ENCODE assay signal across 8 mouse cellular contexts in the genomic region with DNA sequence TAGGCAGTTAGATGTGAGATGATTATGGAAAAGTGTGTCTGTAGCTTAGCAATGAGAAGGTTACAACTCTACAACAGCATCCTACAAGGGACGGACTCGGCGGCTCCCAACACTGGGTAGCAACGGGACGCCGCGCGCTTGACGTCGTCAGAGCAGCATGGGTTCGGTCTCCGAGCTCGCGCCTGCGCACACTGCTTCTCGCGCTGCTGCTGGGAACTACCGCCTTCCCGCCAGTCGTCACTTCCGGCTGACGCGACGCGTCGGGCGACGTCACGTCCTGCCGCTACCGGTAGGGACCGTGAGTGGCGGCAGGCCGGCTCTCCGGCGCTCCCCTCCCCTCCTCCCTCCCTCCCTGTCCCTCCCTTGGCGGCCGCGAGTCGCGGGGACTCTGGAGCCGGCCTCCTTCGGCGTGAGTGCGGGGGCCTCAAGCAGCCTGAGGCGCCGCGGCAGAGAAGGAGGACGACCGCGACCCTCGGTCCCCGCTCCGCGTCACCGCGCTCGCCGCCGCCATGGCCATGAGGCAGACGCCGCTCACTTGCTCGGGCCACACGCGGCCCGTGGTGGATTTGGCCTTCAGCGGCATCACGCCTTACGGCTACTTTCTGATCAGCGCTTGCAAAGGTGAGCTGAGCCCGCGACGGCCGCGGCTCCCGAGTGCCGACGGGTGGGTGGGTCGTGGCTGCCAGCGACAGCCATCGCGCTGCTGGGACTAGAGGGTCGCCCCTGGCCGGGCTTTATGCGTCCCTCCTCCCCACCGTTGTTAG. TPM values are rescaled to one million over a fixed set of nuclear protein-coding genes. Genes with fewer than 3 reads are reported as not detected.
DNase-seq lines count a peak whose midpoint lies in the region; ATAC-seq and TF ChIP-seq lines count a peak whose summit lies in the region.

Gene Strap (plus strand): TSS at position 233 of the 764 bp plus-strand sequence.

- peaks cover 17% of the 10 kb centered on the region for H3K4me1 ChIP-seq in forebrain, embryonic 10.5 days
- peaks cover 14% of the 10 kb centered on the region for H3K4me1 ChIP-seq in heart, embryonic 15.5 days (replicated peaks)
- H3K4me1 ChIP-seq in liver, embryonic 14.5 days (replicated peaks; ENCODE audit: control insufficient read depth in 2 of 2, insufficient read depth in 2 of 2, low read length in 1 of 2) = peaks cover 14 to 16% of the 10 kb centered on the region in 2 experiments
- peaks cover 8% of the 10 kb centered on the region for H3K4me1 ChIP-seq in neural tube, embryonic 11.5 days (ENCODE audit: control insufficient read depth, insufficient read depth, low read length)
- peaks cover 6% of the 10 kb centered on the region; the same call in 1 of the 2 replicates for H3K4me1 ChIP-seq in stomach, postnatal 0 days (replicated peaks; ENCODE audit: control insufficient read depth, insufficient read depth)

- TF ChIP-seq CTCF in liver, embryonic 14.5 days (IDR thresholded peaks at IDR 0.05; ENCODE audit: low read depth) = peak; percentile 15; the same call in 1 of the 2 replicates
- TF ChIP-seq CTCF in stomach, postnatal 0 days (IDR thresholded peaks at IDR 0.05; ENCODE audit: low read depth) = no peak

- peaks cover 14% of the 10 kb centered on the region for H3K27me3 ChIP-seq in forebrain, embryonic 10.5 days (ENCODE audit: poor library complexity, severe bottlenecking)
- peaks cover 7% of the 10 kb centered on the region for H3K27me3 ChIP-seq in heart, embryonic 15.5 days
- no peaks in the 10 kb centered on the region for H3K27me3 ChIP-seq in liver, embryonic 14.5 days (ENCODE audit: control insufficient read depth, insufficient read depth, low read length)
- no peaks in the 10 kb centered on the region for H3K27me3 ChIP-seq in neural tube, embryonic 11.5 days (ENCODE audit: control insufficient read depth, insufficient read depth, low read length)
- no peaks in the 10 kb centered on the region for H3K27me3 ChIP-seq in stomach, postnatal 0 days (ENCODE audit: control insufficient read depth, insufficient read depth, low read length)

- H3K36me3 ChIP-seq in forebrain, embryonic 10.5 days (replicated peaks) = peaks cover 38% of the 10 kb centered on the region
- peaks cover 16% of the 10 kb centered on the region for H3K36me3 ChIP-seq in heart, embryonic 15.5 days
- H3K36me3 ChIP-seq in liver, embryonic 14.5 days (replicated peaks; ENCODE audit: control insufficient read depth, insufficient read depth, low read depth) = peaks cover 16% of the 10 kb centered on the region
- peaks cover 4% of the 10 kb centered on the region for H3K36me3 ChIP-seq in neural tube, embryonic 11.5 days (ENCODE audit: control insufficient read depth, insufficient read depth, low read length)
- H3K36me3 ChIP-seq in stomach, postnatal 0 days (ENCODE audit: control insufficient read depth, insufficient read depth, low read length) = peaks cover 3% of the 10 kb centered on the region; the same call in 1 of the 2 replicates

- peak; percentile 93 for ATAC-seq in CD4-positive, CD25-positive, alpha-beta regulatory T cell, adult 4 months
- peak; percentile 97 for ATAC-seq in heart, embryonic 15.5 days (replicated peaks; ENCODE audit: insufficient number of reproducible peaks, insufficient read depth, low FRiP score, low read depth)
- peak; percentile 98 for ATAC-seq in liver, embryonic 14.5 days (ENCODE audit: insufficient read depth)
- ATAC-seq in neural tube, embryonic 11.5 days (ENCODE audit: insufficient read depth, low FRiP score, low TSS enrichment) = peak; percentile 99
- ATAC-seq in stomach, postnatal 0 days (ENCODE audit: low FRiP score, low TSS enrichment) = peak; percentile 98

- H3K4me2 ChIP-seq in heart, embryonic 15.5 days = peak within 1 kb of the TSS; percentile 80
- H3K4me2 ChIP-seq in liver, embryonic 14.5 days (ENCODE audit: low read depth) = peak within 1 kb of the TSS; percentile 98
- H3K4me2 ChIP-seq in neural tube, embryonic 11.5 days (ENCODE audit: low read depth) = peak within 1 kb of the TSS; percentile 62
- H3K4me2 ChIP-seq in stomach, postnatal 0 days (replicated peaks; ENCODE audit: low read depth) = peak within 1 kb of the TSS; percentile 76

- no peaks in the 10 kb centered on the region for H3K9me3 ChIP-seq in forebrain, embryonic 10.5 days
- H3K9me3 ChIP-seq in heart, embryonic 15.5 days (replicated peaks) = no peaks in the 10 kb centered on the region
- H3K9me3 ChIP-seq in liver, embryonic 14.5 days (ENCODE audit: control insufficient read depth, low read length) = no peaks in the 10 kb centered on the region
- no peaks in the 10 kb centered on the region for H3K9me3 ChIP-seq in neural tube, embryonic 11.5 days (ENCODE audit: control insufficient read depth, low read length)
- no peaks in the 10 kb centered on the region for H3K9me3 ChIP-seq in stomach, postnatal 0 days (ENCODE audit: control insufficient read depth, low read length)

- WGBS in forebrain, embryonic 10.5 days = under 1% methylated on average over 80 of the region's 86 CpGs
- under 1% methylated on average over 80 of the region's 86 CpGs for WGBS in heart, embryonic 15.5 days
- WGBS in liver, embryonic 14.5 days (ENCODE audit: insufficient replicate concordance) = under 1% methylated on average over 82 of the region's 86 CpGs
- WGBS in neural tube, embryonic 11.5 days = under 1% methylated on average over 79 of the region's 86 CpGs
- under 1% methylated on average over 69 of the region's 86 CpGs for WGBS in stomach, postnatal 0 days

- no peak for TF ChIP-seq EP300 in liver, embryonic 14.5 days (IDR thresholded peaks at IDR 0.05; ENCODE audit: low read depth)
- no peak for TF ChIP-seq EP300 in stomach, postnatal 0 days (optimal IDR thresholded peaks at IDR 0.05)

- DNase-seq in c-Kit-negative CD71-positive TER-119-positive erythroid progenitor cells, embryonic 14.5 days (ENCODE audit: low read depth, low spot score) = peak; percentile 92
- DNase-seq in forebrain, embryonic 10.5 days (ENCODE audit: extremely low spot score, low spot score) = peak; percentile 98
- peak; percentile 95 to 97 for DNase-seq in kidney, postnatal 25 days
- DNase-seq in liver, embryonic 14.5 days (ENCODE audit: low read depth in 3 of 3, low spot score in 3 of 3) = peak; percentile 83 to 95 (median 92)
- DNase-seq in neural tube, embryonic 11.5 days (ENCODE audit: low spot score) = peak; percentile 99
- DNase-seq in stomach, postnatal 0 days (ENCODE audit: low spot score) = peak; percentile 99

- peak within 1 kb of the TSS; percentile 84 for H3K9ac ChIP-seq in heart, embryonic 15.5 days
- H3K9ac ChIP-seq in liver, embryonic 14.5 days (replicated peaks) = peak within 1 kb of the TSS; percentile 95
- H3K9ac ChIP-seq in neural tube, embryonic 11.5 days (ENCODE audit: low read length) = peak within 1 kb of the TSS; percentile 85
- peak within 1 kb of the TSS; percentile 96 for H3K9ac ChIP-seq in stomach, postnatal 0 days (ENCODE audit: low read length)

- H3K27ac ChIP-seq in forebrain, embryonic 10.5 days = peak within 1 kb of the TSS; percentile 94
- H3K27ac ChIP-seq in heart, embryonic 15.5 days = peak within 1 kb of the TSS; percentile 78
- peak within 1 kb of the TSS; percentile 70 for H3K27ac ChIP-seq in liver, embryonic 14.5 days
- H3K27ac ChIP-seq in neural tube, embryonic 11.5 days (ENCODE audit: low read depth, low read length) = peak within 1 kb of the TSS; percentile 72
- peak within 1 kb of the TSS; percentile 91 for H3K27ac ChIP-seq in stomach, postnatal 0 days (replicated peaks)

- H3K4me3 ChIP-seq in forebrain, embryonic 10.5 days = peak within 1 kb of the TSS; percentile 92
- peak within 1 kb of the TSS; percentile 80 for H3K4me3 ChIP-seq in heart, embryonic 15.5 days
- H3K4me3 ChIP-seq in liver, embryonic 14.5 days (ENCODE audit: insufficient read depth in 1 of 2, low read depth in 2 of 2, low read length in 2 of 2) = peak within 1 kb of the TSS; percentile 93
- peak within 1 kb of the TSS; percentile 89 for H3K4me3 ChIP-seq in neural tube, embryonic 11.5 days (ENCODE audit: low read depth, low read length)
- H3K4me3 ChIP-seq in stomach, postnatal 0 days (ENCODE audit: low read depth, low read length) = peak within 1 kb of the TSS; percentile 91

RNA-seq across cellular contexts. Expression of gene Strap, which starts in this region (rescaled TPM):
- 10 to 100 TPM; 33.6 to 39.3 TPM for polyA plus RNA-seq in CD4-positive, CD25-positive, alpha-beta regulatory T cell, adult 4 months (2017; shearing (Covaris generic))
- polyA plus RNA-seq in forebrain, embryonic 10.5 days (2016; fragmentation: Nextera tagmentation; extraction: Ambion mirVana) = 240 and 241 TPM in 2 replicates
- polyA plus RNA-seq in heart, embryonic 15.5 days (2015; fragmentation: Nextera tagmentation; extraction: Ambion mirVana) = 106 and 109 TPM in 2 replicates
- 16.6 and 28.4 TPM in 2 replicates for polyA plus RNA-seq in liver, embryonic 14.5 days (2012; rRNA removed)
- polyA plus RNA-seq in liver, embryonic 14.5 days (2014; fragmentation: Nextera tagmentation; extraction: Ambion mirVana) = 83.6 and 88.2 TPM in 2 replicates
- polyA plus RNA-seq in neural tube, embryonic 11.5 days (2014; fragmentation: Nextera tagmentation; extraction: Ambion mirVana) = 246 and 248 TPM in 2 replicates
- polyA plus RNA-seq in stomach, postnatal 0 days (2015; fragmentation: Nextera tagmentation; extraction: Ambion mirVana) = 74.9 and 77.7 TPM in 2 replicates

Comparison
In these comparisons a context has a peak if more than half of its experiments do, and no peak if none do; other contexts are left out.
1. Peak in every context shown above with its lines: DNase-seq, ATAC-seq, H3K4me3 ChIP-seq and H3K27ac ChIP-seq.